Mouse (Mus musculus): ENCODE results near the gene E030030I06Rik. TPM values are rescaled to one million over a fixed set of nuclear protein-coding genes. Genes with fewer than 3 reads are reported as not detected.
"Not testable (repeated sequence)": the region's sequence is repeated elsewhere in the genome, so short reads cannot be mapped to it uniquely, and the experiment has no call there.

The E030030I06Rik gene
- polyA plus RNA-seq, 1 experiment from 2014 or later: 18.6 TPM

DNA sequence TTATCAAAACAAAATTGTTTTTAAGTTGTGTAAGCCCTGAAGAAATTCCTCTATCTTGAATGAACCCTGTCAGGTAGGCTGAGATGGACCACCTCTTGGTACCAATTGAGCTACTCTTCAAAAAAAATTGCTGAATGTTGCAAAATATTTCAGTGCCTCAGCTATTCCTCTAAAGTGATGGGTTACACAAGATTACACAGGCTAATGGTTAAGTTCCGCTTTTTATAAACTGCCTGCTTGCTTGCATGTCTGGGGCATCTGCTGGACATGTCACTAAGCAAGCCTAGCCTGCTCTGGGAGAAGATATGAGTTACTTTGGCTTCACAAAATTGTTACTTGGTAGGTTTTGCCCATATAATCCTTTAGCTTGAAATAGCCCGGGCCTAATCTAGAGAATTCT lies 78.9 kb downstream of the E030030I06Rik start:
- no peak overlapping the region for H3K4me2 ChIP-seq
- H3K27ac ChIP-seq: no peak overlapping the region
- H3K4me1 ChIP-seq (replicated peaks): no peaks in the 10 kb centered on the region
- no peak for ATAC-seq (ENCODE audit: insufficient number of reproducible peaks, insufficient read depth, low FRiP score, low TSS enrichment, low read depth)
- H3K9me3 ChIP-seq: no peaks in the 10 kb centered on the region
- no peaks in the 10 kb centered on the region for H3K27me3 ChIP-seq
- H3K4me3 ChIP-seq (replicated peaks): no peak overlapping the region
- no peak overlapping the region for H3K9ac ChIP-seq (replicated peaks)
- WGBS: 93% methylated on average over 2 of the region's 2 CpGs
- H3K36me3 ChIP-seq: no peaks in the 10 kb centered on the region

DNA sequence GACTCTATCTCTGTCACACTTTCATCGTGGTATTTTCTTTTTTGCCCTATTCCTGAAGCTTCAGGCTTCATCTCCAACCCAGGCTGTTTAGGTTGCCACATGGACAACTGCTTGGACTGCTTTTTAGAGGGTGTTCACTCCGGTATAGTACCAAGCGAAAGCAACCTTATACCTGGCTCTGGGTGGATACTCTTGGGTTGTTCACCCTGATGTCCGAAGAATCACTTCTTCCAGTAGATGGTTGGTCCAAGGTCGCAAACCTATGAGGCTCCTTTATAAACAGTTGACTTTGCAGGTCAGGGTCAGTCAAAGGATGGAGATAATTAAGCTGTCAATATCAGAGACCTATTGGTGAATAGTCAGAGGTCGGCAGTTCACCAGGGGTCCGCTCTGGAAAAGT lies 81.1 kb downstream of the E030030I06Rik start, which contains the start of gene 4930444G20Rik:
Gene 4930444G20Rik (minus strand): TSS at position 101 of the 400 bp plus-strand sequence.
- not testable (repeated sequence) for H3K36me3 ChIP-seq; H3K9ac ChIP-seq (replicated peaks); ATAC-seq (ENCODE audit: insufficient number of reproducible peaks, insufficient read depth, low FRiP score, low TSS enrichment, low read depth); H3K4me3 ChIP-seq (replicated peaks); H3K4me2 ChIP-seq; H3K27ac ChIP-seq; H3K9me3 ChIP-seq; H3K4me1 ChIP-seq (replicated peaks); H3K27me3 ChIP-seq
- 93% methylated on average over 7 of the region's 7 CpGs for WGBS

Other genes with a start within 250 kb of the E030030I06Rik start
- not detected in 2 replicates for gene 4930444G20Rik, start 81.2 kb downstream of the E030030I06Rik start, polyA plus RNA-seq (2016; fragmentation: Nextera tagmentation; extraction: Ambion mirVana)
- gene Raet1e, start 9.3 kb upstream of the E030030I06Rik start, polyA plus RNA-seq (2016; fragmentation: Nextera tagmentation; extraction: Ambion mirVana): 14.1 and 14.5 TPM in 2 replicates
- 0.22 and 0.49 TPM in 2 replicates for gene H60b, start 9.3 kb upstream of the E030030I06Rik start, polyA plus RNA-seq (2016; fragmentation: Nextera tagmentation; extraction: Ambion mirVana)
- gene Raet1d, start 211.3 kb upstream of the E030030I06Rik start, polyA plus RNA-seq (2016; fragmentation: Nextera tagmentation; extraction: Ambion mirVana): 23.5 and 24.5 TPM in 2 replicates

Measured in limb, embryonic 12.5 days (tissue).